Mouse (Mus musculus): Measurements from ENCODE around the gene Tle4. TPM values are rescaled to one million over a fixed set of nuclear protein-coding genes. Genes with fewer than 3 reads are reported as not detected.

Gene Tle4
- total RNA-seq, 2 experiments from 2014 or later = 39.8 to 42.6 TPM

DNA sequence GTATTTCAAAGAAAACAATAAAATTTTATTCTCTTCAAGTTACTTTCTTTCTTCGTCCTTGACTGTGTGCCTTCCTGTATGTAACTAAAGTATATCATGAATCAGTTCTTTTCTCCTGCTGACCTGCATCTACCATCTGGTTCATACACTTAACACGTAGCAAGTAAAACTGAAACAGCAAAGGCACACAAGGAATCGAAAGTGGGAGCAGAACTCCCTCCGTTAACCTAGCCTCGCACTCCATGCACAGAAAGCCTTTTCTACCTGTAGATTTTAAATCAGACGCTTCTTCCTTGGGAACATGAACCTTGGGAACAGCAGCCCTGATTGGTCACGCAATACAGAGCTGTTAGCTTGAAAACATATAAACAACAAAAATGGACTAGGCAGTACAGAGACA is 78.7 kb downstream of the Tle4 start:
- no peak for DNase-seq

DNA sequence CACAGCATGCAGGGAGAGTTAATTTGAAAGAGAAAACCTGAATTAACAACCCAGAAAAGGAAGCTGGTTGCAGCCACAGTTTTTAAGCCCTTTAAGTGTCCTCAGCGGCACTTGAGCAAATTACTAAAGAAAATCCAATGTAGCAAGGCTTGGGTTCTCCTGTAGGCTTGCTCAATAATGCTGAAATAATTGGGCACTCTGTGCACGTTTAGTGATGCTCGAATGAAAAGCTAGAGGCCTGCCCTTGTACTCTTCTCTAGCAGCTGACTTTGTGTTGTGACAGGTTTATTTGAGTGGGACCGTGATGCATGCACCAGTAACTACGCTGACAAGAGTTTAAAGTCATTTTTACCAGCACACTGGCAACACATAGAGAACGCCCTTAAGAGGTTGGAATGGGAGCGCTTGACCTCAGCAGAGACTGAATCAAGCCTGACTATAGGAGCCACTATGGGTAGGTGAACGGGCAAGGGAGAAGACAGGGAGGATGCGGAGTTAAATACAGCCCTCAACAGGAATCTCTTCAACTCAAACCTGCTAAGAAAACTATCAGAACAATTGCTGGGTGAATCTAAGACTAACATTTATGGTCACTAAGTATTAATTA is 79.3 kb downstream of the Tle4 start:
- DNase-seq = no peak

GRCm38 (mm10) chr19:14516420-14516819 is 81.4 kb downstream of the Tle4 start:
- no peak for DNase-seq

GRCm38 (mm10) chr19:14508819-14509218 is 89.0 kb downstream of the Tle4 start:
- no peak for DNase-seq

GRCm38 (mm10) chr19:14507911-14508310 is 89.9 kb downstream of the Tle4 start:
- no peak for DNase-seq

GRCm38 (mm10) chr19:14506875-14507670 is 90.8 kb downstream of the Tle4 start:
- no peak for DNase-seq

DNA sequence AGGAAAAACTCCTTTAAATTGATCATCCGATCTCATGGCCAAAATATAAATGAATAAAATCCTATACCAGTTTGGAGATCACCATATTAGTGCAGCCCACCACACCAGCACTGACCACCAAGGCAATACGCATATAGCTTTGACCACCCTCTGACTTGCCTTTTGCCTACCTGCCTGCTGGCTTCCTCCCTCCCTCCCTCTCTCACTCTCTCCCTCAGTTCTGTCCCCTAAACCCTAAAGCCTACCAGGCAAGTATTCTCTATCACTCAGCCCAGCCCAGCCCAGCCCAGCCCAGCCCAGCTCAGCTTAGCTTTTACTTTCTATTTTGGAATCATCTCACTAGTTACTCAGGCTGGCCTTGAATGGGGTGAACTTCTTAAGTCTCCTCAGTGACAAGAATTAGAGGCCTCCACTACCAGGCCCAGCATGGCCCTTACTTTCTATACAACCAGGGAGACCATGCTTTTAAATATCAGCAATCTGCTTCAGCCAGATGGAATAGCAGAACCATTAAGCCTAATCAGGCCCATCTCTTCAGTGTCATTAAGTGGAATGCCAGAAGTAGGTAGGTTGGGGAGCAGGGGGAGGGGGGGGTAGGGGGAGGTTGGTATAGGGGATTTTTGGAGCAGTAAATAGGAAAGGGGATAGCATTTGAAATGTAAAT is 91.8 kb downstream of the Tle4 start:
- no peak for DNase-seq

DNA sequence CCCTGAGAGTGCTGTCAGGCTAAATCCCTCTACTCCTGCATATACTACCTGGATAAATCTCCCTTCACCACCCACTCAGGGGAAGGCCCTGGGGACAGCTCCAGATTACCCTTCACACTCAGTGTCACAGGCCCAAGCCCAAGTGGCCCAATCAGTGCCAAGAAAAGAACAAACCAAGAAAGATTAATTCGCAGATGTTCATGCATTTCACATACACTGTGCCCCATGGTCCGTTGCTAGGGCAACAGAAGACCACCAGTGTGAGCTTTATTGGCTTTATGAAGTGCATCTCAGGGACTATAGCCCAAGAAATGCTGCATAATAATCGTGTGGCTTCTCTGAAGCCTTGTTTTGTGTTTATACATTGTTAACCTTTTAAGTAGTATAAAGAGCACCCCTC is 92.5 kb downstream of the Tle4 start:
- no peak for DNase-seq

- no peak for DNase-seq
These were observed 94.0 kb downstream of the Tle4 start for GRCm38 (mm10) chr19:14503862-14504261.

DNA sequence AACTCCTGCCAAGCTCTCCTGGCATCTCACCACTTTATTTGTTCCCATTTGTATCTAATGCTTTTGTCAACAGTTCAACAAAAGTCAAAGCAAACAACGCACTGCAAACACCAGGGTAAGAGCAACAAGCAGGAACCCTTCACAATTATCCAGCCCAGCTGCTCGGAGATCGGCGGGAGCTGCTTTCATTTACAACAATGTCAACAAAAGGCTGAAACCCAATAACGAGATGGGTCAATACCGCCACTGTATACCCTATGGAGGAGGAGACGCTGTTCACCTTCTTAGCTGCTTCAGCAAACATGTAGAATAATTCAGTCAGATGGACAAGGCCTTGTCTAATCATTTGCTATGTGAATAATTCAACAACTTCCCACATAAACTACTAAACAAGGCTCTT is 95.6 kb downstream of the Tle4 start:
- DNase-seq = no peak

- DNase-seq = no peak
These were observed 97.9 kb downstream of the Tle4 start for GRCm38 (mm10) chr19:14499835-14500425.

- no peak for DNase-seq
These were observed 104.8 kb downstream of the Tle4 start for GRCm38 (mm10) chr19:14493047-14493446.

GRCm38 (mm10) chr19:14487180-14487579 is 110.7 kb downstream of the Tle4 start:
- no peak for DNase-seq

DNA sequence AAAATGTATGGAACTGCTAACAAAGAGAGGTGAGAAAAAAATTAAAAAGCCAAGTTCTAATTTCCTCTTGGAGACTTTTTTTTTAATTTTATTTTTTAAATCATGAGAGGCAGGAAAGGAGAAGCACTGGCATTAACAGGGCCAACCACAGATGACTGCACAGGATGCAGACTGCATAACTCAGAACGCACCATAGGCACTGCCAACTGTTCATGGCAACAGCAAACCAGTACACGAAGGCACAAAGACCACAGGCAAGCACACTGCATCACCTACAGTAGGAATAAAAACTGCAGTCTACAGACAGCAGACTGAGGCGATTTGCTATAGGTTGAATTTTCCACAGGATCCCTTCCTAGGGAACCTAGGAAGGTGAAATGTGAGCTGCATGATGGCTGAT is 112.7 kb downstream of the Tle4 start:
- peak; percentile 48 to 56 for DNase-seq

DNA sequence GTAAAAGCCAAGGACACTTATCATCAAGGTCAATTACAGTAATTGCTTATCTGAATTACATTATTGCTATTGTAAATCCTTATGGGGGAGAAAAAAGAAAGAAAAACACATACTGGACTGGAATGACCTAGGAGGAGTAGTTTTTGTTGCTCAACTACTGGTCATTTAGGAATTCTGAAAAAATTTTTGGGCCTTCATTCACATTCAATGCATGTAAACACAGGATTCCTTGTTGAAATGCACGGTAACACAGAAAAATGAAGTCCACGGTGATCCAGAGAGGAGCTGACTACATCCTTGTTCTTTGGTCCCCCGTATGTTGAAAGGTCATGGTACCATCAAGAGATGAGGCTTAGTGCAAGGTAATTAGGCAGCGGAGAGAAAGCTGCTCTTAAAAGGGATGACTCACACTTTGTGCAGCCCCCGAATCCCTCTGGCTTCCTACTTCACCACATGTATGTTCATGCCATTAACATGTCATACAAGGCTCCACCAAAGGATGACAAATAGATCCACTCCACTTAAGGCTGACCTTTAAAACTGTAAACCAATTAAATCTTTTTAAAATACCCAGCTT is 115.2 kb downstream of the Tle4 start:
- no peak for DNase-seq

DNA sequence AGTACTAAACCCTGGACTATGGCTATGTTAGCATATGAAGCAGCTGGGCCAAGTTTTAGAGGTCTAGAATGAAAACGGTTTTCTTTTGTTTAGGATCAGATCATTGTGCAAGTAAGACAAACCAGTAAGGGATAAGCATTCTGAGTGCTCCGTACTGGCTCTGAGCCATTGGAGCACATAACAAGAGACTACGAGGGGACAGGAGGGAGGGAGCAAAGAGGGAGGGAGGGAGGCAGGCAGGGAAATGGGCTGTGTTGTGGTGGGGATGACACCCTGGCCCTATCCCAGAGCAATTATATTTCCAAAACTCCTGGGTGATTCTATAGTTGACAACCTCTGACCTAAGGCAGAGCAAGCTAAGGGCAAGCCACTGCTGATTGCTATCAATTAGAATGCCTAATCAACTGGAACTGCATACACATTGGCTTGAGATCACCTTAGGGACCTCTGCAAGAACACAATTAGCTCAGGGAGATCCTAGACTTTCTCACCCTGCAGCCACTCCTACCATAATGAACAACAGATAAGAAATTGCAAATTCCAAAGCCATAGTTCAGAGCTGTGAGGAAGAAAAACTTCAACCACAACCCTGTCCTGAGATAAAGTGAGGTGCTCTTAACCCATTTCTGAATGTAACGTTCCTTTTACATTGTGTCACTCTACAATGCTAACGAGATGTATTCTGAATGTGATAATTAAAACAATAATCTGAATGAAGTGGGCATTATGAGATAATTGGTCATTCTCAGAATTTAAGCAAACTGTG is 115.9 kb downstream of the Tle4 start:
- no peak for DNase-seq

DNA sequence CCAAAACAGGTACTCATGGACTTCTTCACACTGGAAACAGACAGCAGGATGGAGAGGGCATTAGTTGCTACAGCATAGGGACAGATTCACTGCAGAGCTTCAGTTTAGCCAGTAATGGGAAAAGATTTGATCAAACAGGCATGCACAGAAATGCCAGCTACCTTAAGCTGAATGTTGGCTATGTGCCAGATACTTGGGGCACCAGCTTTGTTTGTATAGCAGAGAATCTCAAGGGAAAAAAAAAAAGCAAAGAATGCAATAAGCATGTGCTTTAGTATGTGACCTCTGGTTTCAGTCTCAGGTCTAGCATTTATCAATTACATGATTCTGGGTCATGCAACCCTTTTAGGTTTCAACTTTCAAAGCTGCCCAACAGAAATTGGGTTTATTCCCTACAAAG is 118.1 kb downstream of the Tle4 start:
- DNase-seq = no peak

DNA sequence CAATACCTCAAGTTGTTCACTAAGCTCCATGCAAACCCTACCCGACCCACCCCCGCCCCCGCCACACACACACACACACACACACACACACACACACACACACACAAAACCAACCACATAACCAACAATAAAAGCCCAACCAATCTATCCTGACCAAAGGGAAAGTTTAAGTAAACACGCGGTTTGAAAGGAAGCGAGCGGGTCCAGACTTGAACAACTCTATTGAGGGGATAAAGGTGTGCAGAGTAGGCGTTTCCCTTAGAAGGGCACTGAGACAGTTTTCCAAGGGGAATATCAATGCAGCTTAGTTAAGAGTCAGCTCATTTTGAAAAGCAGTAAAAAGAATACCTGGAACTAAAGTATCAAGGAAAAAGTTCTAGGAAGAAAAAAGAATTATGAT is 128.5 kb downstream of the Tle4 start:
- no peak for DNase-seq

GRCm38 (mm10) chr19:14468733-14469132 is 129.1 kb downstream of the Tle4 start:
- DNase-seq = no peak

- DNase-seq = no peak
These were observed 131.8 kb downstream of the Tle4 start for GRCm38 (mm10) chr19:14466020-14466419.

GRCm38 (mm10) chr19:14463281-14464079 is 134.4 kb downstream of the Tle4 start:
- DNase-seq = no peak

Measured in layer of hippocampus, postnatal 36 days (tissue).